Mouse (Mus musculus) spleen, adult 2 months (tissue): ENCODE measurements around the gene Pon2. TPM values are rescaled to one million over a fixed set of nuclear protein-coding genes. Genes with fewer than 3 reads are reported as not detected.
"Not testable (repeated sequence)": the region's sequence is repeated elsewhere in the genome, so short reads cannot be mapped to it uniquely, and the experiment has no call there.

Source experiments
- DNase-seq, 2 experiments: peaks; one replicate each; pipeline versions ENCODE4 v3.0.0 to v3.0.0-alpha.2; 2012 to 2021; ENCODE audit warnings: low spot score in 2 of 2, low read depth in 1 of 2
- H3K27ac ChIP-seq: fragments of 200-500 bp; 2 replicates; pipeline ENCODE4 v1.5.1; 2012; ENCODE audit warnings: low read length, inconsistent platforms; ENCODE audit not compliant: insufficient read depth
- H3K27me3 ChIP-seq: fragments of 200-500 bp; 2 replicates; pipeline ENCODE4 v1.6.1; 2012; ENCODE audit warnings: mild to moderate bottlenecking, moderate library complexity, low read length, inconsistent platforms; ENCODE audit not compliant: control insufficient read depth, insufficient read depth
- H3K36me3 ChIP-seq: fragments of 200-500 bp; 2 replicates; pipeline ENCODE4 v1.6.1; 2012; ENCODE audit warnings: mild to moderate bottlenecking, low read length, inconsistent platforms; ENCODE audit not compliant: control insufficient read depth, insufficient read depth
- H3K4me1 ChIP-seq: fragments of 200-500 bp; 2 replicates; pipeline ENCODE4 v1.6.1; 2011; ENCODE audit warnings: inconsistent platforms; ENCODE audit not compliant: control insufficient read depth, insufficient read depth, insufficient read length
- H3K4me3 ChIP-seq: fragments of 200-500 bp; 2 replicates; pipeline ENCODE4 v1.5.1; 2011; ENCODE audit warnings: mild to moderate bottlenecking, inconsistent platforms; ENCODE audit not compliant: insufficient read depth, insufficient read length; ENCODE audit errors: extremely low read depth
- CTCF ChIP-seq: fragments of 200-500 bp; IDR thresholded peaks from 2 replicates; pipeline ENCODE4 v1.5.1; 2011; ENCODE audit warnings: mild to moderate bottlenecking, inconsistent platforms; ENCODE audit not compliant: insufficient read depth, insufficient read length, insufficient replicate concordance; ENCODE audit errors: extremely low read depth
- POLR2A ChIP-seq: fragments of 200-500 bp; IDR thresholded peaks from 2 replicates; pipeline ENCODE4 v1.6.1; 2011; ENCODE audit warnings: low read depth, low read length, inconsistent platforms
- WGBS: fragments of 180-500 bp; shearing (Covaris S2); methylation state at CpG from one replicate; pipeline ENCODE4 v1.1.7; 2018; 5-methylcytosine and 5-hydroxymethylcytosine counted together
- polyA plus RNA-seq: library from polyadenylated mRNA; depleted of rRNA; stranded (reverse); fragments of >200 nt; gene quantifications from 2 replicates; pipeline ENCODE4 v1.2.3, GENCODE M21; 2012

Pon2 gene
- polyA plus RNA-seq, 1 experiment: 9.3 TPM

GRCm38 (mm10) chr6:5245926-5246325, 52.3 kb downstream of the Pon2 start:
- no peak overlapping the region for H3K27ac ChIP-seq
- DNase-seq: no peak
- H3K4me1 ChIP-seq: no peaks in the 10 kb centered on the region
- no peaks in the 10 kb centered on the region for H3K36me3 ChIP-seq
- no peak overlapping the region for H3K4me3 ChIP-seq
- WGBS: 95% methylated on average over 6 of the region's 6 CpGs
- no peaks in the 10 kb centered on the region for H3K27me3 ChIP-seq
- TF ChIP-seq POLR2A: no peak

- H3K36me3 ChIP-seq: no peaks in the 10 kb centered on the region
- H3K4me3 ChIP-seq: no peak overlapping the region
- H3K4me1 ChIP-seq: no peaks in the 10 kb centered on the region
- no peak for DNase-seq
- H3K27me3 ChIP-seq: no peaks in the 10 kb centered on the region
- TF ChIP-seq POLR2A (no peak), CTCF (no peak)
- H3K27ac ChIP-seq: no peak overlapping the region
- WGBS: 95% methylated on average over 3 of the region's 3 CpGs
These were observed 59.5 kb downstream of the Pon2 start for GRCm38 (mm10) chr6:5238799-5239198.

- Histone ChIP-seq H3K27me3 (no peaks in the 10 kb centered on the region), H3K36me3 (no peaks in the 10 kb centered on the region), H3K27ac (no peak overlapping the region), H3K4me1 (no peaks in the 10 kb centered on the region), H3K4me3 (no peak overlapping the region)
- 90% methylated on average over 4 of the region's 4 CpGs for WGBS
- DNase-seq: no peak
- TF ChIP-seq POLR2A: no peak
- TF ChIP-seq CTCF: no peak
These were observed 60.7 kb downstream of the Pon2 start for GRCm38 (mm10) chr6:5237510-5237909.

GRCm38 (mm10) chr6:5236843-5237371, 61.3 kb downstream of the Pon2 start:
- H3K27ac ChIP-seq: no peak overlapping the region
- no peak for TF ChIP-seq POLR2A
- no peak for TF ChIP-seq CTCF
- H3K4me3 ChIP-seq: no peak overlapping the region
- no peak for DNase-seq
- no peaks in the 10 kb centered on the region for H3K27me3 ChIP-seq
- H3K36me3 ChIP-seq: no peaks in the 10 kb centered on the region
- 87% methylated on average over 8 of the region's 8 CpGs for WGBS
- H3K4me1 ChIP-seq: no peaks in the 10 kb centered on the region

- Histone ChIP-seq H3K36me3 (no peaks in the 10 kb centered on the region), H3K27me3 (no peaks in the 10 kb centered on the region), H3K27ac (no peak overlapping the region), H3K4me1 (no peaks in the 10 kb centered on the region), H3K4me3 (no peak overlapping the region)
- TF ChIP-seq CTCF (no peak), POLR2A (no peak)
- DNase-seq: no peak
- 68% methylated on average over 3 of the region's 3 CpGs for WGBS
These were observed 63.7 kb downstream of the Pon2 start for GRCm38 (mm10) chr6:5234563-5234962.

GRCm38 (mm10) chr6:5233812-5234211, 64.4 kb downstream of the Pon2 start:
- TF ChIP-seq CTCF (no peak), POLR2A (no peak)
- DNase-seq: no peak
- Histone ChIP-seq H3K4me3 (no peak overlapping the region), H3K27me3 (no peaks in the 10 kb centered on the region), H3K36me3 (no peaks in the 10 kb centered on the region), H3K4me1 (no peaks in the 10 kb centered on the region), H3K27ac (no peak overlapping the region)
- WGBS: 84% methylated on average over 1 of the region's 1 CpGs

GRCm38 (mm10) chr6:5232022-5232421, 66.2 kb downstream of the Pon2 start:
- 96% methylated on average over 4 of the region's 4 CpGs for WGBS
- Histone ChIP-seq H3K27me3 (no peaks in the 10 kb centered on the region), H3K36me3 (no peaks in the 10 kb centered on the region), H3K27ac (no peak overlapping the region), H3K4me1 (no peaks in the 10 kb centered on the region), H3K4me3 (no peak overlapping the region)
- no peak for DNase-seq
- TF ChIP-seq CTCF: no peak
- TF ChIP-seq POLR2A: no peak

- WGBS: 89% methylated on average over 5 of the region's 5 CpGs
- Histone ChIP-seq H3K36me3 (no peaks in the 10 kb centered on the region), H3K27ac (no peak overlapping the region), H3K27me3 (no peaks in the 10 kb centered on the region), H3K4me3 (no peak overlapping the region), H3K4me1 (no peaks in the 10 kb centered on the region)
- no peak for TF ChIP-seq CTCF
- DNase-seq: no peak
These were observed 68.0 kb downstream of the Pon2 start for GRCm38 (mm10) chr6:5230261-5230660.

GRCm38 (mm10) chr6:5223551-5223950, 74.7 kb downstream of the Pon2 start:
- WGBS: 80% methylated on average over 2 of the region's 2 CpGs
- DNase-seq, H3K36me3 ChIP-seq: not testable (repeated sequence)

More at GRCm38 (mm10) chr6:5223551-5223950, 74.7 kb downstream of the Pon2 start:
- not testable (repeated sequence) for H3K27ac ChIP-seq, H3K27me3 ChIP-seq, H3K4me1 ChIP-seq, H3K4me3 ChIP-seq
